Mouse (Mus musculus) bone marrow macrophage, adult 2 months (primary cell): ENCODE results near the gene Uaca.

Experiments used
- CTCF ChIP-seq: IDR thresholded peaks from 2 replicates; pipeline ENCODE4 v1.5.1; 2012; ENCODE audit warnings: low read depth, mild to moderate bottlenecking, low read length, moderate library complexity
- POLR2A ChIP-seq: IDR thresholded peaks from 2 replicates; pipeline ENCODE4 v1.6.1; 2012; ENCODE audit warnings: mild to moderate bottlenecking, low read depth, low read length, borderline replicate concordance

DNA sequence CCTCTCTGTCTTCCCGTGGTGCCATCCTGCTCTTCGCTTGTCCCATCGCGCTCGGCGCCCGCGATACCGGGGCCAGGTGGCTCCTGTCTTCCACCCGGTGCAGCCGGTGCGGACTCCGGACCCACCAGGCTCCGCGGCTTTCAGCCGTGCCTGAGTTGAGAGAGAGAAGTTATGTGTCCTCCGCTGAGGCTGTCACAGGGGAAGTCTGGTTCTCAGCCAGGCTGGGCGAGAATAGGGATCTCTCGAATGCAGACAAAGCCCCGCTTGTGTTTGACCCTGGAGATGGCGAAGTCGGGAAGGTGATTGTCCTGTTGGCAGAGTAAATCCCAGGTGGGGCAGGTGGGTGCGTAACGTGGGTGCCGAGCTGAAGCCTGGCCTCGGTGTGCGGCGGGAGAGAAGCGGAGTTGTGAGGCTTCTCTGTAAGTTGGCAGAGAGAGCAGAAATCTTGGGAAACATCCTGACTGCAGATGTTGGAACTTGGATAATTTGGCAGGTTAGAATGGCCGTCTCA is 554 bp downstream of the Uaca start:
- TF ChIP-seq CTCF (no peak), POLR2A (no peak)
